Mouse (Mus musculus): ENCODE results near the gene Arf1. TPM values are rescaled to one million over a fixed set of nuclear protein-coding genes. Genes with fewer than 3 reads are reported as not detected.

Arf1 gene
- total RNA-seq, 2 experiments from 2014 or later, result 195 to 207 TPM

GRCm38 (mm10) chr11:59202081-59202995 lies 25.7 kb downstream of the Arf1 start, which contains the start of gene Mrpl55:
TSS of gene Mrpl55 (plus strand) at chr11:59202486.
- peak; percentile 97 for DNase-seq
- intact Hi-C loops (cut with DNase I; ENCODE audit: low total_unique reads), result no loop called here

GRCm38 (mm10) chr11:59201216-59202002 lies 26.7 kb downstream of the Arf1 start:
- no peak for DNase-seq
- intact Hi-C loops (cut with DNase I; ENCODE audit: low total_unique reads), result no loop called here

- DNase-seq, result no peak
- intact Hi-C loops (cut with DNase I; ENCODE audit: low total_unique reads), result no loop called here
Measured at GRCm38 (mm10) chr11:59196230-59196629, 31.8 kb downstream of the Arf1 start.

GRCm38 (mm10) chr11:59192059-59192386 lies 36.0 kb downstream of the Arf1 start, which contains the start of gene Guk1:
TSS of gene Guk1 (minus strand) at chr11:59192212.
- DNase-seq, result no peak
- intact Hi-C loops (cut with DNase I; ENCODE audit: low total_unique reads), result no loop called here

GRCm38 (mm10) chr11:59191231-59192058 lies 36.6 kb downstream of the Arf1 start:
- peak; percentile 88 for DNase-seq
- intact Hi-C loops (cut with DNase I; ENCODE audit: low total_unique reads), result no loop called here

GRCm38 (mm10) chr11:59187706-59188105 lies 40.4 kb downstream of the Arf1 start:
- intact Hi-C loops (cut with DNase I; ENCODE audit: low total_unique reads), result no loop called here
- DNase-seq, result no peak

GRCm38 (mm10) chr11:59185490-59185889 lies 42.6 kb downstream of the Arf1 start:
- intact Hi-C loops (cut with DNase I; ENCODE audit: low total_unique reads), result no loop called here

GRCm38 (mm10) chr11:59183821-59184220 lies 44.2 kb downstream of the Arf1 start:
- intact Hi-C loops (cut with DNase I; ENCODE audit: low total_unique reads), result no loop called here
- peak; percentile 65 for DNase-seq

More at GRCm38 (mm10) chr11:59185490-59185889, 42.6 kb downstream of the Arf1 start:
- no peak for DNase-seq

GRCm38 (mm10) chr11:59182864-59183331 lies 45.2 kb downstream of the Arf1 start, which contains the start of gene Gjc2:
TSS of gene Gjc2 (minus strand) at chr11:59183213.
- peak; percentile 74 for DNase-seq
- intact Hi-C loops (cut with DNase I; ENCODE audit: low total_unique reads), result no loop called here

GRCm38 (mm10) chr11:59176921-59177320 lies 51.1 kb downstream of the Arf1 start:
- intact Hi-C loops (cut with DNase I; ENCODE audit: low total_unique reads), result no loop called here
- no peak for DNase-seq

GRCm38 (mm10) chr11:59176475-59176874 lies 51.6 kb downstream of the Arf1 start:
- no peak for DNase-seq
- intact Hi-C loops (cut with DNase I; ENCODE audit: low total_unique reads), result no loop called here

- no peak for DNase-seq
- intact Hi-C loops (cut with DNase I; ENCODE audit: low total_unique reads), result no loop called here
Measured at GRCm38 (mm10) chr11:59174189-59174838, 53.8 kb downstream of the Arf1 start.

GRCm38 (mm10) chr11:59170549-59170948 lies 57.5 kb downstream of the Arf1 start:
- intact Hi-C loops (cut with DNase I; ENCODE audit: low total_unique reads), result no loop called here
- no peak for DNase-seq

- intact Hi-C loops (cut with DNase I; ENCODE audit: low total_unique reads), result no loop called here
- DNase-seq, result no peak
Measured at GRCm38 (mm10) chr11:59169807-59170206, 58.3 kb downstream of the Arf1 start.

- intact Hi-C loops (cut with DNase I; ENCODE audit: low total_unique reads), result no loop called here
- DNase-seq, result no peak
Measured at GRCm38 (mm10) chr11:59165616-59166241, 62.3 kb downstream of the Arf1 start.

- intact Hi-C loops (cut with DNase I; ENCODE audit: low total_unique reads), result no loop called here
- DNase-seq, result no peak
Measured at GRCm38 (mm10) chr11:59164384-59164783, 63.7 kb downstream of the Arf1 start.

- intact Hi-C loops (cut with DNase I; ENCODE audit: low total_unique reads), result no loop called here
- peak; percentile 96 for DNase-seq
Measured at GRCm38 (mm10) chr11:59163255-59164236, 64.5 kb downstream of the Arf1 start, which contains the start of gene Iba57. TSS of gene Iba57 (minus strand) at chr11:59163739.

Measured in gastrocnemius, postnatal 14 days (tissue).